Mouse (Mus musculus) lung, embryonic 14.5 days (tissue): Measurements from ENCODE around the gene Ccdc88a. TPM values are rescaled to one million over a fixed set of nuclear protein-coding genes. Genes with fewer than 3 reads are reported as not detected.

Source experiments
- ATAC-seq: fragments of 200-750 bp; cut with Nextera tagmentation; 2 replicates; pipeline ENCODE4 v1.8.0; 2017; ENCODE audit warnings: mild to moderate bottlenecking, moderate TSS enrichment, moderate library complexity; ENCODE audit not compliant: insufficient read depth
- DNase-seq: peaks from one replicate; pipeline ENCODE4 v3.0.0-alpha.2; 2015
- H3K27ac ChIP-seq: fragments of 300-500 bp; sonication (generic); 2 replicates; pipeline ENCODE4 v1.5.1; 2014; ENCODE audit warnings: low read depth, mild to moderate bottlenecking, moderate library complexity
- H3K27me3 ChIP-seq: fragments of 300-500 bp; sonication (generic); 2 replicates; pipeline ENCODE4 v1.6.1; 2014; ENCODE audit warnings: low read length, control low read depth; ENCODE audit not compliant: insufficient read depth
- H3K36me3 ChIP-seq: fragments of 300-500 bp; sonication (generic); 2 replicates; pipeline ENCODE4 v1.6.1; 2014; ENCODE audit warnings: control low read depth; ENCODE audit not compliant: insufficient read depth
- H3K4me1 ChIP-seq: fragments of 300-500 bp; sonication (generic); 2 replicates; pipeline ENCODE4 v1.6.1; 2014; ENCODE audit warnings: antibody characterized with exemption, control low read depth; ENCODE audit not compliant: insufficient read depth
- H3K4me2 ChIP-seq: fragments of 300-500 bp; sonication (generic); 2 replicates; pipeline ENCODE4 v1.6.1; 2014; ENCODE audit warnings: mild to moderate bottlenecking
- H3K4me3 ChIP-seq: fragments of 300-500 bp; sonication (generic); 2 replicates; pipeline ENCODE4 v1.5.1; 2014; ENCODE audit warnings: low read depth, low read length
- H3K9ac ChIP-seq: fragments of 300-500 bp; sonication (generic); 2 replicates; pipeline ENCODE4 v1.6.1; 2014
- H3K9me3 ChIP-seq: fragments of 300-500 bp; sonication (generic); 2 replicates; pipeline ENCODE4 v1.6.1; 2016; ENCODE audit warnings: low read depth, low read length, control low read depth
- CTCF ChIP-seq: IDR thresholded peaks from 2 replicates; pipeline ENCODE4 v1.5.1; 2016; ENCODE audit warnings: antibody characterized with exemption, low read depth
- WGBS: fragments of 180-500 bp; shearing (Covaris S2); extraction: QIAGEN DNeasy Blood & Tissue Kit; methylation state at CpG from one replicate; pipeline ENCODE4 v1.1.7; 2014; 5-methylcytosine and 5-hydroxymethylcytosine counted together
- polyA plus RNA-seq: library from polyadenylated mRNA; unstranded; fragments of >200 nt; fragmentation: Nextera tagmentation; extraction: Ambion mirVana; gene quantifications from 2 replicates; pipeline ENCODE4 v1.2.1, GENCODE M21; 2014

Gene Ccdc88a
- polyA plus RNA-seq, 1 experiment from 2014 or later = 33.7 TPM

DNA sequence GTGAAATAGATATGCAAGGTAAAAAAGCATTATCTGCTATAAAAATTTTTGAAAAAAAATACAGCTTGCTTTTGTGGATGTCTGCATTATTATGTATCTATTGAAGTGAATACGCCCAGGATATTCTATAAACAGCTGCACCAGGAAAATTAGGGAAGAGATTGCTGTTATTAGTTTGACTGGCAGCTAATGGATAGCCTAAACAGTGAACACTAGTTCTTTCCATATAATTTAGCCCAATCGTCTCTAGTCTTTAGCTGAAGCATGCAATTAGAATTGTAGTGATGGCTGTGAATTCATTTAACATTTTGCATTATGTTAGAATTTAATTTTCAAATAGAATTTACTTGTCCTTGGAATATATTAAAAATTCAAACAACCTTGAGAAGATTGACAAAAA, 75.3 kb downstream of the Ccdc88a start:
- Histone ChIP-seq H3K9ac (no peak overlapping the region), H3K4me2 (no peak overlapping the region), H3K4me3 (no peak overlapping the region), H3K9me3 (no peaks in the 10 kb centered on the region), H3K36me3 (0 out of 2 replicates have a peak, but pooled peaks cover 10% of the 10 kb centered on the region), H3K27me3 (no peaks in the 10 kb centered on the region), H3K27ac (no peak overlapping the region), H3K4me1 (no peaks in the 10 kb centered on the region)
- no peak for ATAC-seq
- DNase-seq = no peak
- TF ChIP-seq CTCF = no peak
- WGBS = 87% methylated on average over 2 of the region's 2 CpGs

DNA sequence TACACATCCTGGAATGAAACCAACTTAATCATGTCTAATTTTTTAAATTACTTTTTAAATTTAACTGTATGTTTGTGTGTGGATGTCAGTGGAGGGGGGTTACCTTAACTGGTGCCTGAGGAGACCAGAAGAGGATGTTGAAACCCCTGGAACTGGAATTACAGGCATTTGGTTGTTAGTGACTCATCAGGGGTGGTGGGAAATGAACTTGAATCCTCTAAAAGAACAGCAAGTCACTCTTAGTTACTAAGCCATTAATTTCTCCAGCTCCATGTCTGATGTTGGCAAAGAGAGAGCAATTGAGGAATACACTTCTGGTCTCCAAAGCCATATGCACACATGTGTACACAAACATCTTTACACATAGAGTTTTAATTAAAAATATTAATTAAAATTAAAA, 101.2 kb downstream of the Ccdc88a start:
- H3K4me1 ChIP-seq = no peaks in the 10 kb centered on the region
- H3K27ac ChIP-seq = no peak overlapping the region
- no peaks in the 10 kb centered on the region for H3K27me3 ChIP-seq
- no peak overlapping the region for H3K9ac ChIP-seq
- H3K4me3 ChIP-seq = no peak overlapping the region
- DNase-seq (no peak), ATAC-seq (no peak)
- peaks cover 13% of the 10 kb centered on the region for H3K36me3 ChIP-seq
- TF ChIP-seq CTCF = no peak
- H3K9me3 ChIP-seq = no peaks in the 10 kb centered on the region
- no peak overlapping the region for H3K4me2 ChIP-seq

DNA sequence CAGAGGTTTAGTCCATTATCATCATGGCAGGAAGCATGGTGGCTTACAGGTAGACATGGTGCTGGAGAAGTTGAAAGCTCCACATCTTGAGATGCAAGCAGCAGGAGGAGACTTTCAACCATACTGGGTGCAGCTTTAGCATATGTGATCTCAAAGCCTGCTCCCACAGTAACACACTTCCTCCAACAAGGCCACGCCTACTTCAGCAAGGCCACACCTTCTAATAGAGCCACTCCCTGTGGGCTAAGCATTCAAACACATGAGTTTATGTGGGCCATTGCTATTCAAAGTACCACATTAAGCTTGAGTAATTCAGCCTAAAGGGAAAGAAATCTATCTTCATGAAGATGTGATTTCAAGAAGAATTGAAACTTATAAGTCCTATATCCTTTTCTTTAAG, 119.7 kb downstream of the Ccdc88a start:
- H3K4me1 ChIP-seq = no peaks in the 10 kb centered on the region
- DNase-seq (no peak), ATAC-seq (no peak)
- H3K36me3 ChIP-seq = peaks cover 17% of the 10 kb centered on the region
- H3K9me3 ChIP-seq = no peaks in the 10 kb centered on the region
- no peak for TF ChIP-seq CTCF
- no peak overlapping the region for H3K4me2 ChIP-seq
- no peak overlapping the region for H3K27ac ChIP-seq
- no peak overlapping the region for H3K9ac ChIP-seq
- H3K27me3 ChIP-seq = no peaks in the 10 kb centered on the region
- no peak overlapping the region for H3K4me3 ChIP-seq
- 89% methylated on average over 1 of the region's 1 CpGs for WGBS

DNA sequence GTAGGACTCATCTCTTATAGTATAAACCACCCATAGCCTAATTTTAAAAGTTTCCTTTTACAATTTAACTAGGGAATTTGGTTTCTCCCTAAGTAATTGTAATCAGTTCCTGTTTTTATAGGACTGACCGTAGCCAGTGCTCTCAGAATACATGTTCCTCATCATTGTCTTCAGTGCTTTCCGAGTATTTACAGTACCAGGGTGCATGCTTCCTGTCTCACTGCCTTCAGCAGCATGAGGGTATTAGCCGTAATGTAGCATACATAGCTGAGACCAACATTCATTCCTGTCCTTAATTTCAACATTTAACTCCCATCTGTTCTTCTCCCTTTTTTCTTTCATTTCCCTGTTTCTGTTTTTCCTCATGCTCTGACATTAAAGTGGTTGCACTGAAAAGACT, 123.5 kb downstream of the Ccdc88a start:
- no peak for ATAC-seq
- H3K27me3 ChIP-seq = no peaks in the 10 kb centered on the region

DNA sequence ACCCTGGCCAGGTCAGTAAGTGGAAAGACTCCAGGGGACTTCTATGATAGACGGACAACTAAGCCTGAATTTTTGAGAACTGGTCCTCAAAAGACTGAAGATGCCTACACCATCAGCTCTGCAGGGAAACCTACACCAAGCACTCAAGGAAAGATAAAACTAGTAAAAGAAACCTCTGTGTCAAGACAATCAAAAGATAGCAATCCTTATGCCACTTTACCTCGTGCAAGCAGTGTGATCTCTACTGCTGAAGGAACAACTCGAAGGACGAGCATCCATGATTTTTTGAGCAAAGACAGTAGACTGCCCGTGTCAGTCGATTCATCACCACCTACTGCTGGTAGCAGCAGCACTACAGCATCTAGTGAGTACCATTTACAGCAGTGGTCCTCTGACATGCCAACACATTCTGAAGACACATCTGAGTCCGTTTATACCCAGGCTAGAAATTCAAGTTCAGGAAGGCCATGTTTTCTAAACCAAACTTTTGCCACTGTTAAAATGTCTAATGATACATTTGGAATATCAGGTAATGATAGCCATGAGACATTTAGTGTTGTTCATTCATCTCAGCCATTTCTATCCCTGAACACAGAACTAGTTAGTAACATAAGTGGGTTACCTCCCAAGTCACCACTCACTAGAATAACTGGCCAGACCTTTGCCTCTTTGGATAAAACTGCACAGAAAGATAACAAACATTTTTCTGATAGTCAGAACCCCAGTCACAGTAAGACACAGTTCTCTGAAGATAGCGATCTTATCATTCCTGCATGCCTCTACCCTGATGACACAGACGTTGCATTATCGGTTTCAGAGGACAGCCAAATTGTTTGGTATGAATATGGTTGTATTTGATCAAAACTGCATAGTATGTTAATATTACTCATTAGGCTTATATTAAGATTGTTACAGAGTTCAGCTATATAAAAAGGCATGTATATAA, 130.8 kb downstream of the Ccdc88a start:
- DNase-seq (no peak), ATAC-seq (no peak)
- Histone ChIP-seq H3K4me1 (no peaks in the 10 kb centered on the region), H3K27me3 (no peaks in the 10 kb centered on the region), H3K4me3 (no peak overlapping the region), H3K4me2 (no peak overlapping the region), H3K9ac (no peak overlapping the region), H3K9me3 (no peaks in the 10 kb centered on the region), H3K27ac (no peak overlapping the region), H3K36me3 (peaks cover 37% of the 10 kb centered on the region)
- 88% methylated on average over 10 of the region's 10 CpGs for WGBS
- TF ChIP-seq CTCF = no peak

More for the DNA sequence above, 123.5 kb downstream of the Ccdc88a start:
- Histone ChIP-seq H3K4me2 (no peak overlapping the region), H3K36me3 (peaks cover 24% of the 10 kb centered on the region), H3K9me3 (no peaks in the 10 kb centered on the region), H3K27ac (no peak overlapping the region), H3K4me3 (no peak overlapping the region), H3K4me1 (no peaks in the 10 kb centered on the region), H3K9ac (no peak overlapping the region)
- DNase-seq = no peak
- TF ChIP-seq CTCF = no peak
- 73% methylated on average over 3 of the region's 3 CpGs for WGBS

DNA sequence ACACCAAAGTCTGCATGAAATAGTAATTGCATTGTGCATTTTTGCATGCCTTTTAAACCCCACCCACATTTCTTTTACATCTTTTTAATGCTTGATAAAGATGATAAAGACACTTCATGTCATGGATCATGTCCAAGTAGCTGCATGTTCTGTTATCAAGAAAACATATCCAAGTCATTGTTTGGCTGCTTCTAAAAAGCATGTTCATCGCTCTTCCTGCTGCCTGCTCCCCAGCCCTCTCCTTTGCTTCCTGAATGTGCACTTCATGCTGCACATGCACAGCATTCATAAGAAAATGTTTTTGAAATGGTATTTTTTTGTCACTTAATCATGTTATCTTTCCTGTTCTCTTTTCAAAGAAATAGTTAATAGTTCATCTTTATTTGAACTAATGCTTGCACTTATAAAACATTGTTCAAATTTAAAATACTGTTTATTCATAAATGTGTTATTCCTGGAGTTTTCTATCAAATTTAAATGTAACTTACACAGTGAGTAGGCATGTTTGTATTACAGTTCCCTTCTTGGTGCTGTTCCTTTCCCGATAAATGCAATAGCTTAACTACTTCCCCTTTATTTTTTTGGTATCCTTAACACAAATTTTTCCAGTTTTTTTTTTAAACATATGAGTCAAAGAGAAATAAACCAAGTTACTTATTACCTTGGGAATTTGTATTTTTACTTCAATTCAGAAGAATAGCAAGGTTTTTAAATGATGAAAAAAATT, 131.6 kb downstream of the Ccdc88a start:
- 85% methylated on average over 2 of the region's 2 CpGs for WGBS
- H3K4me1 ChIP-seq = no peaks in the 10 kb centered on the region
- TF ChIP-seq CTCF = no peak
- no peak overlapping the region for H3K4me3 ChIP-seq
- H3K27me3 ChIP-seq = no peaks in the 10 kb centered on the region
- DNase-seq (no peak), ATAC-seq (no peak)
- H3K4me2 ChIP-seq = no peak overlapping the region
- H3K9me3 ChIP-seq = no peaks in the 10 kb centered on the region
- peaks cover 32% of the 10 kb centered on the region for H3K36me3 ChIP-seq
- no peak overlapping the region for H3K9ac ChIP-seq
- no peak overlapping the region for H3K27ac ChIP-seq

DNA sequence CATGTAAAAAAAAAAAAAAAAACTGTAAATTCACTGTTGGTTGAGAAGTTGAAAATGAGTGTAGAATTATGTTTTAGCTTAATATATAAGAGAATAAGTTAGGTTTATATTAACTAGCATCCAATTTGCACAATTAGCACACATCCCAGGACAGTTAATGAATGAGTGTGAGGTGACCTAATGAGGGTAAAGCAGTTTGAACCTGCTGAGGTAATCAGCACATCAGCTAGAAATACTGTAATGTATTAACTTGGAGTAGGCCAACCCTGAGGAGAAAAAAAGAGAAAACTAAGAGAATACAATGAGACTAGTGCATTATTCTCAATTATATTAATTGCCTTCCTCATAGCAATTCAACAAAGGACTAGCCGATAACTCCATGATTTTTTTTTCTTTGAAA, 136.0 kb downstream of the Ccdc88a start:
- no peak for TF ChIP-seq CTCF
- no peaks in the 10 kb centered on the region for H3K9me3 ChIP-seq
- H3K36me3 ChIP-seq = peaks cover 24% of the 10 kb centered on the region
- peaks cover 3% of the 10 kb centered on the region; the same call in 1 of the 2 replicates for H3K4me1 ChIP-seq
- no peak overlapping the region for H3K4me3 ChIP-seq
- no peaks in the 10 kb centered on the region for H3K27me3 ChIP-seq
- WGBS = 97% methylated on average over 1 of the region's 1 CpGs
- no peak for DNase-seq
- no peak overlapping the region for H3K9ac ChIP-seq
- H3K27ac ChIP-seq = no peak overlapping the region
- ATAC-seq = no peak
- no peak overlapping the region for H3K4me2 ChIP-seq
